In genomic region chr1:187904731-187905130, GRCm38 (mm10) we compare ENCODE assay signal across 21 mouse cellular contexts.
DNase-seq lines count a peak whose midpoint lies in the region; ATAC-seq and TF ChIP-seq lines count a peak whose summit lies in the region.
"Had no signal": no experiment of that assay in that cellular context is flagged by ENCODE, and none has a peak within 500 bp of the region (broad histone marks: within the 10 kb centered on the region; RNA-seq: fewer than 3 reads in every experiment).

No protein-coding gene starts in this region.

- peak; percentile 11 to 27 for DNase-seq in gastrocnemius, adult 8-10 months (ENCODE audit: low spot score in 2 of 2)
- DNase-seq in gastrocnemius, postnatal 36 days: no peak
- DNase-seq in brain, embryonic 14.5 days (ENCODE audit: low read depth): peak; percentile 63
- peak; percentile 18 for DNase-seq in gastrocnemius, postnatal 25 days
- DNase-seq in spleen, postnatal 10 days (ENCODE audit: low spot score in 2 of 2): no peak
- no peak for DNase-seq in right cerebral cortex, postnatal 4 days
- DNase-seq: adrenal gland, adult 2 months; cerebellum, adult 11-12 months; cerebellum, postnatal 36 days; heart, postnatal 14 days; kidney, adult 2 months; kidney, postnatal 10 days; left cerebral cortex, postnatal 4 days; liver; lung, postnatal 10 days; right cerebral cortex, postnatal 14 days; thymus, postnatal 14 days had no signal

- peak; percentile 90 for ATAC-seq in megakaryocyte progenitor cell, adult 5-6 weeks (replicated peaks; ENCODE audit: poor library complexity)
- ATAC-seq: forebrain, embryonic 13.5 days; inflammation-experienced regulatory T-cells, adult 6 months; midbrain, embryonic 16.5 days had no signal

- intact Hi-C loops in gastrocnemius, postnatal 36 days (cut with DNase I): no loop called here

- TF ChIP-seq POLR2A in brain, embryonic 14.5 days (IDR thresholded peaks at IDR 0.05; ENCODE audit: borderline replicate concordance, extremely low read depth, insufficient read depth, insufficient read length, poor library complexity, severe bottlenecking): no peak

- TF ChIP-seq CTCF in brain, embryonic 14.5 days (IDR thresholded peaks at IDR 0.05; ENCODE audit: borderline replicate concordance, extremely low read depth, insufficient read depth, insufficient read length): no peak

Comparison
In these comparisons a context has a peak if more than half of its experiments do, and no peak if none do; other contexts are left out.
1. DNase-seq: peak in gastrocnemius, adult 8-10 months (2 of 2), brain, embryonic 14.5 days (single experiment) and gastrocnemius, postnatal 25 days (single experiment); none in gastrocnemius, postnatal 36 days (0 of 2), spleen, postnatal 10 days (0 of 2) and right cerebral cortex, postnatal 4 days (single experiment).